Mouse (Mus musculus): Measurements from ENCODE around the gene 4933415A04Rik. TPM values are rescaled to one million over a fixed set of nuclear protein-coding genes. Genes with fewer than 3 reads are reported as not detected.

The 4933415A04Rik gene
- total RNA-seq, 2 experiments from 2014 or later: 1.2 to 1.6 TPM

DNA sequence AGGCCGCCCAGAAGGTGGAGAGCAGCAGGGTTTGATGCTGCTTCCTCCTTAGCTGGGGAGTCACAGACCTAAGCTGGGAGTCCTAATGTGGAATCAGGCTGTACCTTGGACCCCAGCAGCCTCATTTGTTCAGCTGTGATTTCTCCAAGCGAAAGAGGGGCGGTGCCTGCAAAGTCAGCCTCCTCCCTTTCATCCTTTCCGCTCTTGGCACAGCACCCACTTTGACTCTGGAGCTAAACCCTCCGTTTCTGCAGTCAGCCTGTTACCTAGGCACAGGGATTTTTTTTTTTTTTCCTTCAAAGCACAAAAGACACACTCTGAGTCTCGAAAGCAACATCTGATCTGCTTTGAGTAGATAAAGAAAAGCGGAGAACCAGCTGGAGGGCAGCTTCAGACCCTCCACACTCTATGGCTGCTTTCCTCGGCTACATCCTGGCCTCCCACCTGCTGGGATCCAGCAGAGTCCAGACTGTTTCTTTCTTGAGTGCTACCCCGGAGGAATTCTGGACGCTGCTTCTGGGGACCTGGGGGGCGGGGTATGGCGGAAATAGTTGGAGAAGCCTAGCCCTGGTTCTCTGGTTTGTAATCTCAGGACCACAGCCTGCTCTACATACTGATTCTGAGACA, 39.6 kb downstream of the 4933415A04Rik start:
- peak; percentile 47 to 63 for DNase-seq
- intact Hi-C loops (cut with DNase I): loop anchor here (5.0 kb wide), 1 partner anchor 56 kb away; the partner anchor contains the start of gene Pwwp2a

DNA sequence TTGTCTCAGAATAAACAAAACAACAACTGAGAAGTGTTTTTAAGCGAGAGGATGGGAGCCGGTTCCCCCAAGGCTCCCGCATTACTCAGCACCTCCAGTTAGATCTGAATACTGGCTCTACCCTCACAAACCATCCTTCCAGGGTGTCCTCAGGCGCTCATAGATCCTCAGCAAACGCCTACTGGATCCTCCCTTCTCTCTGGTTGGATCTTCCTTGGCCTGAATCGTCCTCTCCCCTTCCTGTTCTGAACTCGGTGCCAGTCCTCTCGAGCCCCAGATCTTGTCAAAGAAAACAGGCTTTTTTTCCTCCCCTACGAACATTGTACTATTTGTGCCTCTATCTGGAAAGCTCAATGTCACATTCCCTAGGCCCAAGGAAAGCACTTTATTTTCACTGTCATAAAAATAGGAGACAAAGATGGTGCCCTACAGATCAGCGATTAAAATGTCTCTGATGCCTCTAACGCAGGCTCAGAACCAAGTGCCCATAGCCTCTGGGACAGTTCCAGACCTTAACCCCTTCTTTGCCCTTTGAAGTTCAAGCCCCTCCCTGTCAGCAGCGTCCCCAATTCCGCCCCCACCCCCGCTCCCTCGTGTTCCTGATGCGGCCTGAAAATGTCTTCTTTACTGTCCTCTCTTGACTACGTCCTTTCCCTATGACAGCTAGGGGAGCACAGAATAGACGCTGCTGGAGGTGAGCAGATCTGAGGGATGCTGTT, 40.2 kb downstream of the 4933415A04Rik start:
- intact Hi-C loops (cut with DNase I): loop anchor here (5.0 kb wide), 1 partner anchor 55 kb away; the partner anchor contains the start of gene Pwwp2a
- DNase-seq: no peak

DNA sequence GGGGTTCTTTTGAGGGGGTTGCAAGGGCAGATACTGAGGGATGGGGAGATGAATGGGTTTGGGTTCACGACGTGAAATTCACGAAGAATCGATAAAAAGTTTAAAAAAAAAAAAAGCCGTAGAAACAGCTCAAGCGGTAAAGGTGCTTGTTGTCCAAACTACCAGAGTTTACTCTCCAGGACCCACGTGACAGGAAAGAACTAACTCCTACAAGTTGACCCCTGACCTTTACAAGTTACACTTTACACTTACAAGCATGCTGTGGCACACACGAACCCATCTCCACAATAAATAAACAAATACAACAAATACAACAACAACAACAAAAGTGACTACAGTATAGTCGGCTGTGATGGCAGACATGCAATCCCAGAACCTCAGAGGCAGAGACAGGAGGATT, 44.8 kb downstream of the 4933415A04Rik start:
- no peak for DNase-seq
- intact Hi-C loops (cut with DNase I): no loop called here

DNA sequence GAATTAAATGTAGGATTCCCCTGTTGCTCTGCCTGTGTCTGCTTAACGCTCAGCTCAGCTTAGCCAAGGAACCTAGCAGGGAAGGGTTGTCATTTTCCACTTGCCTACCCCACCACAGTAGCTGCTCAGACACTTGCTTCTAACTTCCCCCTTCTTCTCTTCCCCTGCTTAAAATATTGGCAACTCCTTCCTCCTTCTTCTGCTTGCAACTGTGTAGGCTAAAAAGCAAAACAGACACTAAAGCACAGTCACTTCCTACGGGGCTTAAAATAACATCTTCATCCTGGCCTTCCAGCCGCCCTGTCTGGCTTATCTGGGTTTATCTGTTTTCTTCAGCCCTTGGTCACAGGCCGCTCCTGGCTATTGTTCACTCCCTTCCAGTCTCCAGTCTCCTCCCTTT, 45.7 kb downstream of the 4933415A04Rik start:
- intact Hi-C loops (cut with DNase I): no loop called here
- DNase-seq: no peak

DNA sequence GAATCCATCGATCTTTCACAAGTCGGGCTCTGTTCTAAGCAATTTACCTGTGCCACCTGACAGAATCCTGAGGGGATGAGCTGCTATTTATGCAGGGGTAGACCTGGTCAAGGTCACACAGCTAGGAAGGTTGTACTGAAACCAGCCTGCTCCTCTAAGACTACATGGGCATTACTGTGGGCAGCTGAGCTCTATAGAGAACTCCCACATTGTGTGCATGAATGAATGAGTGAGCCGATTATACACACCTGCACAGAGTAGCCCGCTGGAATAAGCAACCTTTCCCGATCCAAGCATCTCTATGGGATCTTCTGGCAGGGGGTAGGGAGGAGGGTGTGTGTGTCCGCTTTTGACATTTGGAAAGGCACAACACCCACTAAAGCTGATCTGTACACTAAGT, 46.3 kb downstream of the 4933415A04Rik start:
- no peak for DNase-seq
- intact Hi-C loops (cut with DNase I): no loop called here

DNA sequence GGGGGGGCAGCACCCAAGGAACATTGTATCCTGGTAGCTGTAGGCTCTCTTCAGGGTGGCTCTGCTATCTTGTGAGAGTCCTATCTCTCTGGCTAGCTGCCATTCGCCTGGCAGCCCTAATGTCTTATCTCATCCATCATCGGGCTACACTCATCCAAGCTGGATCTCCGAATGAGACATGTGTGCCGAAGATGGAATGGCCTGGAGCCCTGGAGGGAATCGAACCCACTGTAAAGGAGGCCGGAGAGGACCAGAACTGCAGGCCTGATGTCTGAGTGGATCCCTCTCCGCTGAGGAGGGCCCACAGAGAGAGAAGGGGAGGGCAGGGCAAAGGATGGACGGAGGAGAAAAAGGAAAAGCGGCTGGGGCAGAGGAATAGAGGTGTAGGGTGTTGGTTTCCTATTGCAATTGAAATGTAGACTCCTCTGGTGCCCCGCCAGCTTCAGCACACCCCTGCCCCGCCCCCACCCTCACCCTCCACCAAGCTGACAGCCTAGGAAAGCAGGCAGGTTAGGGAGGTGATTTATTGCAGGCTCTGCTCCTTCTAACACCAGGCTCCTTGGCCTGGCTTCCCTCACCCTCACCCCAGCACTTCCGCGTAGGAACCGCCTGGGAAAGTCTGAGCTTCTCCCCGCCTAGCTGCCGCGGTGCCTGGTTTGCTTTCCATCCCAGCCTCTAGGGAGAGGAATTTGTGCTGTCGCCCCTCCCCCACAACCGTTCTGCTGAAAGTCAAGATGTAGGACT, 47.0 kb downstream of the 4933415A04Rik start:
- peak; percentile 73 to 80 for DNase-seq

DNA sequence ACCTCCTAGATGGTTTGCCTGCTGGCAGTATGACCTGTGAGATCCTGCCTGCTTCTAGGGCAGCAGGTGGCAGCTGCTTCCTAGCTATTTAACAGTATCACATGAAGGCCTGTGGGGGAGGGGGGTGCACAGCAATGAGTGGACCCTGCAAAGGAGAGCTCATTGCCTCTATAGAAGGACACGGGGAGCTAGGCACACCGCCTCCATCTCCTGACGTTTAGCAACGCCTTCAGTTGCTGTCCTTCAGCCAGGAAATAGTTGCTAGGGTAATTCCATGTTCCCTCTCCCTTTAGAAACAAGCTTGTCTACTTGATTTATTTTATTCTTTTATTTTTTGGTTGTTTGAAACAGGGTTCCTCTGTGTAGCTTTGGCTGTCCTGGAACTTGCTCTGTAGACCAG, 49.9 kb downstream of the 4933415A04Rik start:
- intact Hi-C loops (cut with DNase I): no loop called here
- no peak for DNase-seq

More for the DNA sequence above, 47.0 kb downstream of the 4933415A04Rik start:
- intact Hi-C loops (cut with DNase I): no loop called here

DNA sequence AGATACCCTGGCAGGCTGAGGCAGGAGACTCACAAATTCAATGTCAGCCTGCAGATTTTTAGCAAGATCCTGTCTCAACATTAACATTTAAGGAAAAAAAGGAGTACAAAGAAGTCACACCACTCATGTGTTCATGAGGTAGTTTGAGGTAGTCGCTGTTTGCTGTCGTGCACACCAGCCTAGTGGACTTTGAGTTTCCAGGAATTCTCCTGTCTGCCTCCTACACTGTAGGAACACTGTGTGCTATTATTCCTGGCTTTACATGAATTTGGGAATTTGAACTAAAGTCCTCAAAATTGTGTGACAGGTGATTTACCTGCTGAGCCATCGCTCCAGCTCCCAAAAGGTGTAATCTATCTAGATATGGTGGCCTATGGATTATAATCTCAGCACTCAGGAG, 51.6 kb downstream of the 4933415A04Rik start:
- DNase-seq: no peak
- intact Hi-C loops (cut with DNase I): no loop called here

Other genes starting within 250 kb of the 4933415A04Rik start
- gene Pttg1, start 160.8 kb upstream of the 4933415A04Rik start, total RNA-seq (2021): 10 to 100 TPM; 55.6 to 58.5 TPM
- gene Slu7, start 153.3 kb upstream of the 4933415A04Rik start, total RNA-seq (2021): 10 to 100 TPM; 28.4 to 29.0 TPM
- gene C1qtnf2, start 112.8 kb upstream of the 4933415A04Rik start, total RNA-seq (2021): 1 to 10 TPM; 10.0 TPM
- gene Ccnjl, start 58.3 kb upstream of the 4933415A04Rik start, total RNA-seq (2021): 1 to 10 TPM; 7.4 to 8.5 TPM
- gene Fabp6, start 14.5 kb downstream of the 4933415A04Rik start, total RNA-seq (2021): not detected
- 10 to 100 TPM; 26.1 to 27.7 TPM for gene Pwwp2a, start 95.0 kb downstream of the 4933415A04Rik start, total RNA-seq (2021)
- gene Ttc1, start 161.0 kb downstream of the 4933415A04Rik start, total RNA-seq (2021): 10 to 100 TPM; 43.6 to 48.4 TPM

All from heart, postnatal 14 days (tissue).